Mouse (Mus musculus) thymus, adult 2 months (tissue): ENCODE data around the gene Kndc1.

Source experiments
- CTCF ChIP-seq: fragments of 200-500 bp; IDR thresholded peaks from 2 replicates; pipeline ENCODE4 v1.5.1; 2012; ENCODE audit warnings: mild to moderate bottlenecking, control low read depth, low read length, moderate library complexity, borderline replicate concordance; ENCODE audit not compliant: control insufficient read depth, poor library complexity, insufficient read depth; ENCODE audit errors: extremely low read depth
- POLR2A ChIP-seq: fragments of 200-500 bp; IDR thresholded peaks from 2 replicates; pipeline ENCODE4 v1.6.1; 2012; ENCODE audit warnings: mild to moderate bottlenecking, low read length, control low read depth, moderate library complexity; ENCODE audit not compliant: control insufficient read depth, poor library complexity, insufficient read depth; ENCODE audit errors: extremely low read depth

DNA sequence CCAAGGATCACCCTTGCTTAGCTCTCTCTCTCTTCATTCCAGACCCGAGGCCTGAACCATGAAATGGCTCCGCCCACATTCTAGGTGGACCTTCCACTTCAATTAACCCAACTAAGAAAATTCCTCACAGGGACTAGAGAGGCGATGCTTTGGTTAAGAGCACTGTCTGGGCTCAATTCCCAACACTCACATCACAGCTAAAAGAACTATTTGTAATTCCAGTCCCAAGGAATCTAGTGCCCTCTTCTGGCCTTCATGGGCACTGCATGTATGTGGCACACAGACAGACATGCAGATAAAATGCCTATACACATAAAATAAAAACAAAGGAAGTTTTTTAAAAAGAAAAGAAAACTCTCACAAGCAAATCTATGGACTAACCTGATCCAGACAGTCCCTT is 33.1 kb upstream of the Kndc1 start:
- TF ChIP-seq CTCF, result no peak
- no peak for TF ChIP-seq POLR2A
